Mouse (Mus musculus) lung, adult 2 months (tissue): ENCODE measurements around the gene Zfp687. TPM values are rescaled to one million over a fixed set of nuclear protein-coding genes. Genes with fewer than 3 reads are reported as not detected.
"Not testable (repeated sequence)": the region's sequence is repeated elsewhere in the genome, so short reads cannot be mapped to it uniquely, and the experiment has no call there.

Experiments used
- DNase-seq: peaks from one replicate; pipeline ENCODE4 v3.0.0; 2022
- H3K4me1 ChIP-seq: fragments of 200-500 bp; 2 replicates; pipeline ENCODE4 v1.6.1; 2011; ENCODE audit warnings: low read length; ENCODE audit not compliant: control insufficient read depth, insufficient read depth
- H3K4me3 ChIP-seq: fragments of 200-500 bp; replicated peaks from 2 replicates; pipeline ENCODE3; 2011; ENCODE audit warnings: low read depth, mild to moderate bottlenecking, control low read depth, low read length; ENCODE audit errors: extremely low read depth
- CTCF ChIP-seq: fragments of 200-500 bp; IDR thresholded peaks from 2 replicates; pipeline ENCODE4 v1.5.1; 2011; ENCODE audit warnings: mild to moderate bottlenecking, low read length, control low read depth; ENCODE audit not compliant: insufficient read depth
- POLR2A ChIP-seq: fragments of 200-500 bp; IDR thresholded peaks from 2 replicates; pipeline ENCODE4 v1.6.1; 2011; ENCODE audit warnings: low read depth, mild to moderate bottlenecking, control low read depth, low read length, borderline replicate concordance; ENCODE audit errors: extremely low read depth
- WGBS: fragments of 180-500 bp; shearing (Covaris S2); methylation state at CpG from one replicate; pipeline ENCODE4 v1.1.7; 2018; 5-methylcytosine and 5-hydroxymethylcytosine counted together
- polyA plus RNA-seq: library from polyadenylated mRNA; depleted of rRNA; stranded (reverse); fragments of >200 nt; gene quantifications from 2 replicates; pipeline ENCODE4 v1.2.3, GENCODE M21; 2012

The Zfp687 gene
- polyA plus RNA-seq, 1 experiment: 20.6 TPM

DNA sequence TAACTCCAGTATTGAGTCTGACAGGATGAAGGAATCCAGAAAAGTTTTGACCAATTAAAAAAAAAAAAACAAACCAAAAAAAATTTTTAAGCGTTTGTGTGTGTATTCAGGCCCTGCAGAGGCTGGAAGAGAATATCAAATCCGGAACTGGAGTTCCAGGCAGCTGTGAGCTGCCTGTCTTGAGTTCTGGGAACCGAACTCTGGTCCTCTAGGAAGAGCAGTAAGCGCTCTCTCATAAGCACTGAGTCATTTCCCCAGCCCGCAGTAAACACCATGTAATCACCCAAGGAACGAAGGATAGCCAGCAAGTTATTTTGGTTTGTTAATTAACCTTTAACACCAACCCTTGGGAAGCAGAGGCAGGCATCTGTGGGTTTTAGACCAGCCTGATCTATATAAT, 28.0 kb upstream of the Zfp687 start:
- no peak overlapping the region for H3K4me3 ChIP-seq
- 56% methylated on average over 6 of the region's 6 CpGs for WGBS
- DNase-seq: no peak
- H3K4me1 ChIP-seq: peaks cover 3% of the 10 kb centered on the region
- TF ChIP-seq POLR2A (no peak), CTCF (no peak)

DNA sequence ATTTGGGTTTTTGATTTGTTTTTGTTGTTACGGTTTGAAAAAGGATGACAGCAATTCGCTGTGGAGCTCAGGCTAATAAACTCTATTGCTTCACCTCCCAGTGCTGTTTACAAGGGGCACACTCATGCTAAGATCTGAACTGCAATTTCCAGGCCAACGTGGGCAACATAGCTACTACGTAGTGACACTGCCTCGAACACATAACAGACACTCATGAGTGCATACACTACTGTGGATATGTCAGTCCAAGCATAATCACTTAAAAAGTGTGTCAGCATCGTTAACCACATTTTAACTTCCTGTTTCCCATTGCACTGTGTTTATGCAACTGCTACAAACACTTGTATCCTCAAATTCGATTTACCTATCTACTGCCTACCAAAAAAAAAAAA, 27.6 kb upstream of the Zfp687 start:
- 6% methylated on average over 7 of the region's 7 CpGs for WGBS
- DNase-seq: no peak
- Histone ChIP-seq H3K4me1 (peaks cover 3% of the 10 kb centered on the region), H3K4me3 (peak overlapping the region; percentile 68)
- TF ChIP-seq CTCF (no peak), POLR2A (no peak)

DNA sequence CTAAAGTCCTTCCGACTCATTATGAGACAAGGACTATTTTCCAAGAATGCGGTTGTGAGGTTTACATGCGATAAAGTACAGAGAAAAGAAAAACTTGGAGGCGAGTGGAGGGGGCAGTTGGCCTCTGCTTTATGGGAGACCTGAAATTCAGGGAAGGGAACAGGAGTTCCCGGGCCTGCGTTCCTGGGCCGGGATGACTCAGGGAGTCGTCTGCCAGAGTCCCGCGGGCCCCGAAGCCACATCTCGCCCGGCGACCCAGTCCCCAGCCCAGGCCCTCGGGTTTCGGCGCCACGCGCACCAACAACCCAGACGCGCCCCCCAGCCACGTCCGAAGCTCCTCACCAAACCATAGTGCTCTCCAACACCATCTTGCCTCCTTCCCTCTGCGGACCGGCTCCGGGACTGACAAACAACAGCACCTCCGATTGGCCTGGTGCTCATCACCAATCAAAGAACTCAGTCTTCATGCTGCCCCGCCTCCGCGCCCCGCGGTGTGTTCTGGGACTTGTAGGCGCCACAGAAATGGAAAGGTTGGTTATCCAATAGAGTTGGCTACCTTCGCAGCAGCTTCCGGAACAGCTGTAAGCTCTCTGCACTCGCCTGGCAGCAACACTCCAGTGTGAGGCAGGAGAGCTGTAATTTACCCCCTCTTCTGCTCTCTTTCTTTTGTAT, 27.1 kb upstream of the Zfp687 start, which contains the start of gene Psmd4:
Psmd4 (minus strand) TSS at position 449 of the 672 bp plus-strand sequence.
- DNase-seq: peak; percentile 99
- peak within 1 kb of the TSS; percentile 88 for H3K4me3 ChIP-seq
- WGBS: under 1% methylated on average over 36 of the region's 36 CpGs
- H3K4me1 ChIP-seq: peaks cover 3% of the 10 kb centered on the region
- TF ChIP-seq POLR2A (peak; percentile 96; the same call in 1 of the 2 replicates), CTCF (no peak)

DNA sequence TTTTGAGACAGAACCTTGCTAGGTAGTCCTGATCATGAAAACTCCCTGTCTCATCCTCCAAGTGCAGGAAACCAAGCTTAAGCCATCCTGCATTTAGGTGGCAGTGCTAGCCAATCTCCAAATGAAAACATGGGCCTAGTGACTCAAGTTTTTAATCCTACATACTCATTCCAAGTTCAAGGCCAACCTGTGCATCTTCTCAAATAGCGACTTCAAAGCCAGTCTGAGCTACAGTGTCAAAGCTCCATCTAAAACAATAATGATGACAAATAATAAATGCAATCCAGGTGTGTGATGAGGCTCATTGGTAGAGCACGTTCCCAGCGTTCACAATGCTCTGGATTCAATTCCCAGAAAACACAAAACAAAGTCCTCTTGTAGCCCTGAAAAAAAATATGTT, 26.4 kb upstream of the Zfp687 start:
- TF ChIP-seq CTCF: no peak
- TF ChIP-seq POLR2A: no peak
- no peak for DNase-seq
- Histone ChIP-seq H3K4me3 (peak overlapping the region; percentile 88), H3K4me1 (peaks cover 3% of the 10 kb centered on the region)
- 13% methylated on average over 3 of the region's 3 CpGs for WGBS

DNA sequence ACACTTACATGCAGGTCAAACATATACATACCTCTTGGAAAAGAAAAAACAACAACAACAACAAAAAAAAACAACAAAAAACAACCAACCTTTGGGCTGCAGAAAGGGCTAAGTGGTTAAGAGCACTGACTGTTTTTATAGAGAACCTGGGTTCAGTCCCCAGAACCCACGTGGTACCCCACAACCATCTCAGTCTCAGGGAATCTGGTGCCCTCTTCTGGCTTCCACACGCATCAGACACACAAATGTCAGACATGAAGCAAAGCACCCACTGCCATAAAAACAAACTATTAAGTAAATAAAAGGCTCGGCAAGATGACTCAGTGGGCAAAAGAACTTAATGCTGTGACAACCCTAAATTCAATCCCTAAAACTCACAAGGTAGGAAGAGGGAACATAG, 14.7 kb upstream of the Zfp687 start:
- DNase-seq: no peak
- TF ChIP-seq CTCF (no peak), POLR2A (no peak)
- peaks cover 6% of the 10 kb centered on the region; the same call in 1 of the 2 replicates for H3K4me1 ChIP-seq
- 54% methylated on average over 3 of the region's 3 CpGs for whole genome bisulfite sequencing
- no peak overlapping the region for H3K4me3 ChIP-seq

DNA sequence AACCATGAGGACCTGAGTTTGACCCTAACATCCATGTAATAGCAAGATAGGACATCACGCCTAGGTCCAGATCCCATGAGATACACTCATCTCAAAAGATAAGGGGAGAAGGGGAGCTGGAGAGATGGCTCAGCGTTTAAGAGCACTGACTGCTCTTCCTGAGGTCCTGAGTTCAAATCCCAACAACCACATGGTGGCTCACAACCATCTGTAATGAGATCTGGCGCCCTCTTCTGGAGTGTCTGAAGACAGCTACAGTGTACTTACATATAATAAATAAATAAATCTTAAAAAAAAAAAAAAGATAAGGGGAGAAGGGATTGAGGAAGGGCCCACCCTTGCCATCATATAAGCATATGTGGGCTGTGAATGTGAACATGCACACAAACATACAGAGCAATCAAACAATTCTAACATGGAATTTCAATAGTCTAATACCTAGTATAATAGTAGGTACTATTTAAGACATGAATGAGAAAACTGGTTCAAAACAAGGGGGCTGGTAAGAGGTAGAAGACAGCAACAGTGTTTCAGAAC, 14.1 kb upstream of the Zfp687 start:
- 69% methylated on average over 3 of the region's 3 CpGs for WGBS

DNA sequence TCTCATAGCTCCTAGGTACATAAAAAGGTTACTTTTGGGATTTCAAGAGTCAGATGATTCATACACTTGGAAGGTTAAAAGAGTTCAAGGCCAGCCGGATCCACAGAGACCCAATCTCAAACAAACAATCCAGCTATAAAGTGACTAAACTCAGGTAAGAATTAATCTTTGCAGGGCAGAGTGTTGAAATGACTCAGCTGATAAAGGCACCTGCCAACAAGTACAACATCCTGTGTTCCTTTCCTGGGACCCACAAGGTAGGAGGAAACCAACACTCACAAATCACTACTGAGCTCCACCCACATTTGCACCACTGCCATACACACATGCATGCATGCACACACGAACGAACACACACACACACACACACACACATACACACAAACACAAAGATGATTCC, 13.4 kb upstream of the Zfp687 start:
- TF ChIP-seq CTCF (no peak), POLR2A (no peak)
- WGBS: 52% methylated on average over 3 of the region's 3 CpGs
- H3K4me3 ChIP-seq: no peak overlapping the region
- no peak for DNase-seq
- peaks cover 8% of the 10 kb centered on the region for H3K4me1 ChIP-seq

More for the DNA sequence above, 14.1 kb upstream of the Zfp687 start:
- not testable (repeated sequence) for H3K4me3 ChIP-seq, H3K4me1 ChIP-seq, DNase-seq

DNA sequence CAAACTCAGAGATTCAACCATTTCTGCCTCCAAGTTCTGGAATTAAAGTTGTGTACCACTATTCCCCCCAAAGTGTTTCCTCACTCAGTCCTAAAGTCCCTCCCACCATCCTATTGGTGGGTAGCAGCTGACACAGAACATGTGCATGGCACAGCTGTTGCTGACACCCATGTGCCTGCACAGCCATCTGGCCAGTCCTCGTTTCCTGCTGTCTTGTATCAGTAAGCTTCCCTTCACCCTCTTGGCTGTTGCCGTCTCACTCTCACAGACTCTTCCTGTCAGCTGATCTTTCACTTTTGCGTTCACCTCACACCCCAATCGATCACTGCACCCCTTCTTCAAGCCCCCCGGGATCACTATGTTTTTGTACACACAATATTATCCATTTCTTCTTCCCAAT, 12.5 kb upstream of the Zfp687 start:
- no peak for DNase-seq
- peaks cover 8% of the 10 kb centered on the region for H3K4me1 ChIP-seq

DNA sequence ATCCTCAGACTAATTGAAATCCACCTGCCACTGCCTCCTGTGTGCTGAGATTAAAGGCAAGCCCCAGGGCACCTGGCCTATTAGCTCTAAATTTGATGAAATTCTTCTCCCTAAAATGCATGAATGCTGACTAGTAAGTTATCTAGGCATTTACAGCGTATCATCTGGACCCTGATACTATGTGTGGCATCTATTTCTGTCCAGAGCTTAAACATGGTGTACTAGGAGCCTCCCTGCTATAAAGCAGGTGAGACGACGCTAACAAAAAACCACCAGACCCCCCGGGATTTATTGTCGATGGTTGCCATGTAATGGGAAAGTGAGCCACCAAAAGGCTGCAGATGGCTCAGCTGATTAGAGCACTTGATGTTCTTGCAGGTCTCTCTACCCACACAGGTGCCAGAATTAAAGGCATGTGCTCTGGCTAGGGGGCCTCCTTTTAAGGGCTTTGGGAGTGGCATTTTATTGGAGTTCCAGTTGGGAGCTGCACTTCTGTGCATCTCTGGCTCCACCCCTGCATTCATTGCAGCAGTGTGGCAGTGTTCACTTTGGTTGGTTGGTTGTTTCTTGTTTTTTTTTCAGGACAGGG, 11.9 kb upstream of the Zfp687 start:
- DNase-seq: no peak
- H3K4me3 ChIP-seq: no peak overlapping the region
- no peak for TF ChIP-seq POLR2A
- TF ChIP-seq CTCF: no peak
- WGBS: 61% methylated on average over 5 of the region's 5 CpGs
- H3K4me1 ChIP-seq: peaks cover 8% of the 10 kb centered on the region

More for the DNA sequence above, 12.5 kb upstream of the Zfp687 start:
- no peak for TF ChIP-seq CTCF
- peak; percentile 18; the same call in 1 of the 2 replicates for TF ChIP-seq POLR2A
- WGBS: 34% methylated on average over 5 of the region's 5 CpGs
- no peak overlapping the region for H3K4me3 ChIP-seq

DNA sequence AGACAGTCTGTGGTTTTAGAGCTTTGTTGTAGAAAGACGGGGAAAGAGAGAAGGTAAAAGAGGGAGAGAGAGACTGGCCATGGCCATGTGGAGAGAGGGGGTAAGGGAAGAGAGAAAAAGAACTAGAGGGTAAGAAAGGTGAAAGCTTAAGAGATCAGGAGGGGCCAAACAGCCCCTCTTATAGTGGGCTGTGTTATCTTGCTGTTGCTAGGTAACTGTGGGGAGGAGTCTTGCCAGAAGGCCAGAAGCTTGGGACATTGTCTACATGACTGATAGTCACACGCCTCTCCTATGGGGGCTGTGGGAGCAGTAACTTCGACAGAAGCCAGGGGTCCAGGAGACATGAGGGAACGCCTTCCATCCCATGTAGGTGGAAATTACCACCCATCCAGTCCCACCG, 10.0 kb upstream of the Zfp687 start:
- H3K4me3 ChIP-seq: no peak overlapping the region
- H3K4me1 ChIP-seq: peaks cover 8% of the 10 kb centered on the region
- 42% methylated on average over 5 of the region's 5 CpGs for WGBS
- TF ChIP-seq CTCF (no peak), POLR2A (no peak)
- no peak for DNase-seq
